Mouse (Mus musculus): ENCODE data around the gene Arid2. TPM values are rescaled to one million over a fixed set of nuclear protein-coding genes. Genes with fewer than 3 reads are reported as not detected.
"Not testable (repeated sequence)": the region's sequence is repeated elsewhere in the genome, so short reads cannot be mapped to it uniquely, and the experiment has no call there.

The Arid2 gene
- total RNA-seq, 2 experiments from 2014 or later: 81.3 to 94.4 TPM

- no peak for ATAC-seq (replicated peaks; ENCODE audit: low FRiP score, poor library complexity, severe bottlenecking)
These were observed 111.0 kb downstream of the Arid2 start for GRCm38 (mm10) chr15:96398333-96398732.

GRCm38 (mm10) chr15:96405548-96405947 lies 118.2 kb downstream of the Arid2 start:
- no peak for ATAC-seq (replicated peaks; ENCODE audit: low FRiP score, poor library complexity, severe bottlenecking)

DNA sequence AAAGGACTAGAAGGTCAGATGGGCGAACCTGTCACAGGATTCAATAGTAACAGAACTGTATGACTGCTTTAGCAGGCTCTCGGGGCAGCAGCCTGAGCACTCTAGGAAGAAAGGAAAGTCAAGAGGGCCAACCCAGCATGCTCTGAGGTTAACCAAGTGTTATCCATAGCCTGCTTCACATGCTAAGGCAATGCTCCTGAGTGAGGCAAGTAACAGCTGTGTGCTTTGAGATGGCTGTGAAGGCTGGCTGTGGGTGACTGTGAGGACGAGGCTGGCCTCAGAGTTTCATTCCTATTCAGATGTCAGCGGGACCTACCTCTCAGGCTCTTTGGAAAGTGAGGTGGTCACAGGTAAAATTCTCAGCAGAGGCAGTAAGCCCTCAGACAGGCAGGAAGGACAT lies 118.9 kb downstream of the Arid2 start:
- ATAC-seq (replicated peaks; ENCODE audit: low FRiP score, poor library complexity, severe bottlenecking): no peak

DNA sequence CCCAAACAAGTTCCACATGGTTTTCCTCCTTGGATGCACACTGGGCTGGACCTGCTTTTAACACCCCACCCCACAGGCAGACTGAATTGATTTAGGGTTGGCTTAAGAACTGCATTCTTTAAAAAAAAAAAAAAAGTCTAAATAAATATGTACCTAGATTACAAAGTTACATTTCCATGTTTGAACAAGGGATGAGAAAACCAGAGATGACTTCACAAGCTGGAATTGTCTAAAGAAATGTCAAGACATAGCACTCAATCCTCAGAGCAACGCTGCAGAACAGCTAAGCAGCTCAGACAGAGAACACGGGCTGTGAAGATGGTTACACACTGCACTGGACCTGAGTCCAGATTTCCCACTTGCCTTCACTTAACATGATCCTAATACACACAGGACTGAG lies 119.8 kb downstream of the Arid2 start:
- ATAC-seq (replicated peaks; ENCODE audit: low FRiP score, poor library complexity, severe bottlenecking): no peak

- ATAC-seq (replicated peaks; ENCODE audit: low FRiP score, poor library complexity, severe bottlenecking): no peak
These were observed 121.4 kb downstream of the Arid2 start for GRCm38 (mm10) chr15:96408717-96409121.

DNA sequence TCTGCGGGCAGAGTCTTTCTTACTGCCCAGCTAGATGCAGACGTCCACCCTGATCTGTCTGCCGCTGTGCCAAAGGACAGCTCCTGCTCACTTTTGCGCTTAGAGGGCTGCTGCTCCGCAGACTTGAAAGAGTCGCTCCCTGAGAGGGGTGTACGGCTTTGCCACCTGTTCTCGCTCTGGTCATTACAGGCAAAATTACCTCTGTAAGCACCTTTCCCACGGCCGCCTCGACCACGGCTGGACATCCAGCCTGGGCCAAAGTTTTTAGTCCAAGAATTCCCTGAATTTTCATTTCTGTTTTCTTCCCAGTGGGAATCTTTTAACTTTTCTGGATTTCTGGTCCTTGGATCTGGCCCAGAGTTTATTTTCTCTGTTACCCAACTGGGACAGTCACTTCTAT lies 130.8 kb downstream of the Arid2 start:
- 0 out of 2 replicates have a peak, but pooled peaks have one; percentile 30 for ATAC-seq (replicated peaks; ENCODE audit: low FRiP score, poor library complexity, severe bottlenecking)

DNA sequence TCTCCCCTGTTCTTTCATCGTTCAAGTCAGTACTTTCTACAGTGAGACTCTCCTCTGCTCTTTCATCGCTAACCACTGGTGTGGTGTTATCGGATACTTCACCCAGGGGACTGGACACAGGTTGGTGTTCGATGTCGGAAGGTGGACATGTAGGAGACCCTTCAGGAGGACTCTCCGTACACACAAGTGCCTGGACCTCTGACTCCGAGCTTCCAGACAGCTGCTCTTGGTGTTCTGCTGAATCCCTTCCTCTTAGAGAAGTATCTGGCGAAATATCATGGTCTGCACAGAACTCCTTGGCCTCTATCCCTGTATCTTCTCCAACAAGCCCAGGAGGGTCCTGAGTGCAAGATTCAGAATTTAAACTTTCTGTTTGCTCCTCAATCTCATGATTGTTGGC lies 132.6 kb downstream of the Arid2 start:
- no peak for ATAC-seq (replicated peaks; ENCODE audit: low FRiP score, poor library complexity, severe bottlenecking)

DNA sequence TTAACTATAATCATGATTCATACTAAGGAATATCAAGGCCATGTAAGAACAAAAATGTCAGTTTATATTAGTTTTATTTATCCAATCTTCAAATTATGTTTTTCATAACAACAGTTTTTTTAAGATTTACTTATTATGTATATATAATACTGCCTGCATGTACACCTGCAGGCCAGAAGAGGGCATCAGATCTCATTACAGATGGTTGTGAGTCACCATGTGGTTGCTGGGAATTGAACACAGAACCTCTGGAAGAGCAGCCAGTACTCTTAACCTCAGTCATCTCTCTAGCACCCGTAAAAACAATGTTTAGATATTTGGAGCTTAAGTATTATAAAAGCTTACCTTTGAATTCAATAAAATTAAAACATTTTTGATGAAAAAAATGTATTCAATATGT lies 146.9 kb downstream of the Arid2 start:
- no peak for ATAC-seq (replicated peaks; ENCODE audit: low FRiP score, poor library complexity, severe bottlenecking)

DNA sequence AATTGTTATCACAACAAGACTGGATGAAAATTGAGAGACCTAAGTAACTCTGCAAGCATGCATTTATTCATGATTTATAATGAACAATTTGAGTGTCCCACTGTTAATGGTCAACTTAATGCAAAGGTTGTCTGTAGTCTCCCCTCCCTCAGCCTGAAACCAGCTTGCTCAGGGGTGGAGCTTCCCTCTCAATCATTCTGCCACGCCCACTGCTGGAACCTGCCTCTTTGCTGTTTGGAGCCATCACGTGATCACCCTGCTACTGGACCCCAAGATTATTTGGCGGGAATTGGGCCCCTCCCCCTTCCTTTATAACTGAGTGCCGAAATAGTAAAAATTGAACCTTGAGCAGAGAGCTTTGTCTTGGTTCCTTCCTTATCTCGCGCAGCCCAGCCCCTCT lies 154.2 kb downstream of the Arid2 start:
- not testable (repeated sequence) for ATAC-seq (replicated peaks; ENCODE audit: low FRiP score, poor library complexity, severe bottlenecking)

- ATAC-seq (replicated peaks; ENCODE audit: low FRiP score, poor library complexity, severe bottlenecking): no peak
These were observed 159.5 kb downstream of the Arid2 start for GRCm38 (mm10) chr15:96446785-96447184.

DNA sequence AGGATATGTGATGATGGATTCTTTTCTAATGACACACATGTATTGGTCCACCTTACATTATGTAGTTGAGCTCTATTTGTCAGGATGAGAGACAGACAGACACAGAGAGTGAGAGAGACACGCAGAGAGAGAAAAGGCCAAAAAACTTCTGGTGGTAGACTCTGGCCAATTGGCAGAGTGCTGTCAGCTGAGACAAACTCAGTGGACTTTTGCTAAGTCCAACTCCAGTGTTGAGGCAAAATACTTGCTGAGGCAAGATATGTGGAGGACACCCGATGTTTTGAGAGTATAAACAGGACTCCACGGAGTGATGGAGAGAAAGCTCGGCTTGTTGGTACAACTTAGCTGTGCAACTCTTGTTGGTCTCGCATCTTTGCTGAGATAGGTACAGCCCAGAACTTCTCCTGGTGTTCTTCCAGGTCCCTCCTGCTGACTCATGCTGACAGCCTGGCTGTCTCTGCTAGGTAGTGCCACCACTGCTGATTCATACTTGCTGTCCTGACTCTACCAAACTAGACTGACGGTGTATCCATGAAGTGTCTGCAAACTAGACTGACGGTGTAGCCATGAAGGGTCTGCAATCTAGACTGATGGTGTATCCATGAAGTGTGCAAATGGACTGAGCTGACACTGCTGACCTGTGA lies 161.5 kb downstream of the Arid2 start:
- ATAC-seq (replicated peaks; ENCODE audit: low FRiP score, poor library complexity, severe bottlenecking): peak; percentile 93

- ATAC-seq (replicated peaks; ENCODE audit: low FRiP score, poor library complexity, severe bottlenecking): 0 out of 2 replicates have a peak, but pooled peaks have one; percentile 33
These were observed 166.0 kb downstream of the Arid2 start for GRCm38 (mm10) chr15:96453346-96453745.

Other genes starting within 250 kb of the Arid2 start
- 91.4 and 99.5 TPM in 2 replicates for gene Scaf11, start 173.3 kb downstream of the Arid2 start, total RNA-seq (2015; ENCODE audit: low replicate concordance)
- 122 and 172 TPM in 2 replicates for gene Scaf11, start 173.3 kb downstream of the Arid2 start, total RNA-seq (2017; ENCODE audit: low replicate concordance)

All from erythroid progenitor cell, adult 5-6 weeks (primary cell).